Mouse (Mus musculus) stomach, postnatal 0 days (tissue): ENCODE measurements at regions not wholly inside any gene's neighbourhood (a gene's known extent, or its start where the extent isn't known, plus 50 kb on each side); places are given as distances from the start of the nearest gene placed in this dataset.

Source experiments
- ATAC-seq: fragments of 200-750 bp; cut with Nextera tagmentation; 2 replicates; pipeline ENCODE4 v1.8.0; 2017; ENCODE audit not compliant: low FRiP score, low TSS enrichment
- DNase-seq: peaks from one replicate; pipeline ENCODE4 v3.0.0-alpha.2; 2016; ENCODE audit warnings: low spot score
- H3K27ac ChIP-seq: fragments of 300-500 bp; sonication (generic); replicated peaks from 2 replicates; pipeline ENCODE4 v1.5.1; 2014; ENCODE audit warnings: mild to moderate bottlenecking, control low read depth
- H3K27me3 ChIP-seq: fragments of 300-500 bp; sonication (generic); 2 replicates; pipeline ENCODE4 v1.6.1; 2014; ENCODE audit warnings: low read length; ENCODE audit not compliant: control insufficient read depth, insufficient read depth
- H3K36me3 ChIP-seq: fragments of 300-500 bp; sonication (generic); 2 replicates; pipeline ENCODE4 v1.6.1; 2014; ENCODE audit warnings: low read length, mixed read lengths; ENCODE audit not compliant: control insufficient read depth, insufficient read depth
- H3K4me1 ChIP-seq: fragments of 300-500 bp; sonication (generic); replicated peaks from 2 replicates; pipeline ENCODE4 v1.6.1; 2014; ENCODE audit warnings: antibody characterized with exemption; ENCODE audit not compliant: control insufficient read depth, insufficient read depth
- H3K4me2 ChIP-seq: fragments of 300-500 bp; sonication (generic); replicated peaks from 2 replicates; pipeline ENCODE4 v1.6.1; 2014; ENCODE audit warnings: low read depth, mild to moderate bottlenecking, control low read depth, moderate library complexity
- H3K4me3 ChIP-seq: fragments of 300-500 bp; sonication (generic); 2 replicates; pipeline ENCODE4 v1.5.1; 2014; ENCODE audit warnings: low read depth, low read length, control low read depth
- H3K9ac ChIP-seq: fragments of 300-500 bp; sonication (generic); 2 replicates; pipeline ENCODE4 v1.6.1; 2014; ENCODE audit warnings: mild to moderate bottlenecking, low read length, control low read depth, mixed read lengths
- H3K9me3 ChIP-seq: fragments of 300-500 bp; sonication (generic); 2 replicates; pipeline ENCODE4 v1.6.1; 2016; ENCODE audit warnings: low read length; ENCODE audit not compliant: control insufficient read depth
- CTCF ChIP-seq: IDR thresholded peaks from 2 replicates; pipeline ENCODE4 v1.5.1; 2016; ENCODE audit warnings: antibody characterized with exemption, low read depth, mild to moderate bottlenecking, moderate library complexity
- EP300 ChIP-seq: optimal IDR thresholded peaks from 2 replicates; pipeline ENCODE3; 2016; ENCODE audit warnings: antibody characterized with exemption
- WGBS: fragments of 180-500 bp; shearing (Covaris S2); extraction: QIAGEN DNeasy Blood & Tissue Kit; methylation state at CpG from one replicate; pipeline ENCODE4 v1.1.7; 2014; 5-methylcytosine and 5-hydroxymethylcytosine counted together

DNA sequence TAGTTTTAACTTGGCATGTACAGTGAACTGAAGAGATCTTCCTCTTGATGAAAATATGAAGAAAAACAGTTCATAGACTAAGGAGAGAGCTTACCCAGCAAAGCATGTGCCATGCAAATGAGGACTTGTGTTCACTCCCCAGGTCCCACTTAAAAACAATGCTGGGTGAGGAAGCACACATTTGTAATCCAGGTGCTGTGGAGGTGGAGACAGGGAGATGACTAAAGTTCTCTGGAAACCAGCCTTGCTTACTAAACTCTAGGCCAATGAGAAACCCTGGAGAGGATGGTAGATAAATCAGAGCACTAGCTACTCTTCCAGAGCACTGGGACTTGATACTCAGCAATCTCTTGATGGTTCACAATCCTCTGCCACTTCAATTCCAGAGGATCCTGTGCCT lies 678.8 kb downstream of the Actr3 start:
- no peak overlapping the region for H3K4me3 ChIP-seq
- H3K27ac ChIP-seq, result no peak overlapping the region
- H3K27me3 ChIP-seq, result no peaks in the 10 kb centered on the region
- H3K9ac ChIP-seq, result no peak overlapping the region
- no peak for TF ChIP-seq EP300
- TF ChIP-seq CTCF, result no peak
- DNase-seq (no peak), ATAC-seq (no peak)
- no peak overlapping the region for H3K4me2 ChIP-seq
- no peaks in the 10 kb centered on the region for H3K9me3 ChIP-seq
- H3K4me1 ChIP-seq, result no peaks in the 10 kb centered on the region
- no peaks in the 10 kb centered on the region for H3K36me3 ChIP-seq

DNA sequence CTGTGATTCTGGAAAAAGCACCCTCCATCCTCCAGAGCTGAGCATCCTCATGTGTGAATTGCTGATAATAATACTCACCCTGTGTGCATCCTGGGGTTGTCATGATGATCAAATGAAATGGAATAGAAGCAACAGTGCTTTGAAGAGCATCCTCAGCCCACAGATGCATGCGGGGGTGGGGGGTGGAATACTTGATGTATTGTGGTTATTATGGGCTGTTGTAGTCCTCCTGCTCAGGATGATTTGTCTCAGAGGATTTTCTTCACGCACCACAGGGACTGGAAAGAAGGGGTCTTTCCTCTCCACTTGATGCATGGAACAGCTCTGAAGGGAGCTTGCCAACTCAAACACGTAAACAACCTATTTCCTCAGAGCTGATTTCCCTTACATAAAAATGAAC lies 694.4 kb upstream of the Dpp10 start:
- H3K4me3 ChIP-seq, result no peak overlapping the region
- WGBS, result 60% methylated on average over 3 of the region's 3 CpGs
- no peaks in the 10 kb centered on the region for H3K27me3 ChIP-seq
- H3K27ac ChIP-seq, result no peak overlapping the region
- DNase-seq (no peak), ATAC-seq (no peak)
- no peaks in the 10 kb centered on the region for H3K4me1 ChIP-seq
- no peak overlapping the region for H3K4me2 ChIP-seq
- H3K9ac ChIP-seq, result no peak overlapping the region
- no peak for TF ChIP-seq CTCF
- TF ChIP-seq EP300, result no peak
- no peaks in the 10 kb centered on the region for H3K36me3 ChIP-seq
- H3K9me3 ChIP-seq, result no peaks in the 10 kb centered on the region

DNA sequence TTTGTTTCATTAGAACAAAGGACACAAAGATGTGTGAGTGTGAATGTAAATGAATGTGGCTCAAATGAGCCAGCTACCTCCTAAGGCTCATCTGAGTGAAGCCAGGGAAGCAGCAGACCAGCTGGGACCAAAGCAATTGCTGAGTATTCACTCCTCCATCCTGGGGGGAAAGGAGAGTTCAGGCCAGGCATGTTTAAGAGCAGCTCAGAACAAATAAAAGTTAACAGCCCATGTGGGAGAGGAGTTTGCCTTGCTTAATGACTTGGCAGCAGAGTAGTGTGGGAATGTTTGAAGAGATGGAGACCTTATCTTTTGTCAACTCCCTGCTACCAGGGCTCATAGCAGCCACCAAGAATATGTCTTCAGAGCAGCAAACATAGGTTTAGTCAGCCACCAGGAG lies 685.0 kb upstream of the Dpp10 start:
- no peaks in the 10 kb centered on the region for H3K36me3 ChIP-seq
- no peak overlapping the region for H3K27ac ChIP-seq
- ATAC-seq, result no peak
- H3K4me3 ChIP-seq, result no peak overlapping the region
- no peaks in the 10 kb centered on the region for H3K9me3 ChIP-seq
- H3K4me2 ChIP-seq, result no peak overlapping the region
- H3K27me3 ChIP-seq, result no peaks in the 10 kb centered on the region
- H3K9ac ChIP-seq, result no peak overlapping the region
- DNase-seq, result no peak
- TF ChIP-seq EP300 (no peak), CTCF (no peak)
- no peaks in the 10 kb centered on the region for H3K4me1 ChIP-seq

DNA sequence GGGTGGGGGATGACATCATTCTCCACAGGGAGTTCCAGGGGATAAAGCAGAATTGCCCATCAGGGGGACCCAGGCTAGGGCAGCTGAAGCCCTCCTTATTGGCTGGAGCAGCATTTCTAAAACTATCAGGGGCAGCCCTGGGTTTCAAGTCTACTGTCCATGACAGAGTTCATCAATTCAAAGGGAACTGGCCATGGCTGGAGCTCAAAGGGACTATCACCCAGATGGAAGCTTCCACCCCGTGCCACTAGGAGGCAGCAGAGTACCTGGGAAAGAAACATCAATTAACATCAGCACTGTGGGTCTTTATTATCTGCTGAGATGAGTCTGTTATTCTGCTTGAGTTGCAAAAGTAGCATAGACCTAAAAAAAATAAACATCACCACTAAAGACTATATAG lies 672.7 kb upstream of the Dpp10 start:
- TF ChIP-seq EP300 (no peak), CTCF (peak; percentile 80)
- no peak for ATAC-seq
- Histone ChIP-seq H3K27ac (no peak overlapping the region), H3K9ac (no peak overlapping the region), H3K4me1 (no peaks in the 10 kb centered on the region), H3K4me3 (no peak overlapping the region), H3K27me3 (no peaks in the 10 kb centered on the region), H3K36me3 (no peaks in the 10 kb centered on the region), H3K9me3 (no peaks in the 10 kb centered on the region), H3K4me2 (no peak overlapping the region)
- WGBS, result 5% methylated on average over 1 of the region's 1 CpGs
- DNase-seq, result peak; percentile 41

DNA sequence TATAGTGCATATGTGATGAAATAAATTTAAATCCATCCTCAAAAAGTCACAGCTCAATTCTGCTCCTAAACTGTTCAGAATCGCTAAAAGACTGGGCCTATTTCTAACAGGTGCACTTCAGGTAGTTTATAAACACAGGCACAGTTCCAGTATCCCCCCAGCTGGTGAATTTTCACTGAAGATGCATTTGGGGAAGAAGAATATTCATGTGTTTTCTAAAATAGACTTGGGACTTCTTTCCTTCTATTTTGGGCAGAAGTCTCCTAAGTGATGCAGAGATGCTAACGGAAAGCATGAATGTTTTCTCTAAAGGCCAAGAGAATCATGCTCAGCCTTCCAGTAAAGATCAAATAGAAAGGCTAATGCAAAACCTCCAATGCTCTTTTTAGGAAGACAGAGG lies 660.9 kb upstream of the Dpp10 start:
- ATAC-seq, result no peak
- no peaks in the 10 kb centered on the region for H3K36me3 ChIP-seq
- no peak overlapping the region for H3K4me3 ChIP-seq
- no peak overlapping the region for H3K27ac ChIP-seq
- H3K27me3 ChIP-seq, result no peaks in the 10 kb centered on the region
- no peak for TF ChIP-seq CTCF
- no peak for TF ChIP-seq EP300
- DNase-seq, result no peak
- H3K9ac ChIP-seq, result no peak overlapping the region
- no peaks in the 10 kb centered on the region for H3K9me3 ChIP-seq
- WGBS, result 74% methylated on average over 2 of the region's 2 CpGs
- H3K4me2 ChIP-seq, result no peak overlapping the region
- no peaks in the 10 kb centered on the region for H3K4me1 ChIP-seq

DNA sequence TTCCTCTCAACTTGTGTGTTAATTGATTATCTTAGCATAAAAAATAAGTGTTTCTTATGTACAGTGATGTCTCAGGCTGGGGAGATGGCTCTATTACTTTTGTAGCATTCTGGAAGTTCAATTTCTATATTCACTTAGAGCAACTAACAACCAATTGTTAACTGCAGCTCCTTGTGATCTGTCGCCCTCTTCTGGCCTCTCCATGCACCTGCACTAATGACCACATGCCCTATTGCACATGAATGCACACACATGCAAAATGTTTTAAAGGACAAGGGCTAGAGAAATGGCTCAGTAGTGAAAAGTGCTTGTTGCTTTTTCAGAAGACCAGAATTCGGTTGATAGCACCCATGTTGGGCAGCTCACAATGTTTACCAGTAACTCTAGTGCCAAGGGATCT lies 629.1 kb upstream of the Dpp10 start:
- Histone ChIP-seq H3K9me3 (no peaks in the 10 kb centered on the region), H3K27me3 (no peaks in the 10 kb centered on the region), H3K4me1 (no peaks in the 10 kb centered on the region), H3K36me3 (no peaks in the 10 kb centered on the region), H3K27ac (no peak overlapping the region), H3K4me3 (no peak overlapping the region), H3K4me2 (no peak overlapping the region), H3K9ac (no peak overlapping the region)
- ATAC-seq (no peak), DNase-seq (no peak)
- WGBS, result 22% methylated on average over 2 of the region's 2 CpGs
- TF ChIP-seq CTCF (peak; percentile 70), EP300 (no peak)
